Mouse (Mus musculus) heart, embryonic 13.5 days (tissue): Measurements from ENCODE around the gene Sema3a. TPM values are rescaled to one million over a fixed set of nuclear protein-coding genes. Genes with fewer than 3 reads are reported as not detected.

ENCODE experiments used
- ATAC-seq: fragments of 200-750 bp; cut with Nextera tagmentation; 2 replicates; pipeline ENCODE4 v1.8.0; 2017; ENCODE audit warnings: moderate TSS enrichment; ENCODE audit not compliant: insufficient number of reproducible peaks, low FRiP score, low TSS enrichment; ENCODE audit errors: extremely low read depth
- H3K27ac ChIP-seq: fragments of 300-500 bp; sonication (generic); replicated peaks from 2 replicates; pipeline ENCODE4 v1.5.1; 2015; ENCODE audit warnings: moderate library complexity, mild to moderate bottlenecking, inconsistent platforms
- H3K27me3 ChIP-seq: fragments of 300-500 bp; sonication (generic); replicated peaks from 2 replicates; pipeline ENCODE4 v1.6.1; 2015; ENCODE audit warnings: mild to moderate bottlenecking, inconsistent platforms
- H3K36me3 ChIP-seq: fragments of 300-500 bp; sonication (generic); 2 replicates; pipeline ENCODE4 v1.6.1; 2015; ENCODE audit warnings: mild to moderate bottlenecking, inconsistent platforms
- H3K4me1 ChIP-seq: fragments of 300-500 bp; sonication (generic); 2 replicates; pipeline ENCODE4 v1.6.1; 2015; ENCODE audit warnings: inconsistent platforms
- H3K4me2 ChIP-seq: fragments of 300-500 bp; sonication (generic); 2 replicates; pipeline ENCODE4 v1.6.1; 2015; ENCODE audit warnings: inconsistent platforms, mild to moderate bottlenecking, moderate library complexity
- H3K4me3 ChIP-seq: fragments of 300-500 bp; sonication (generic); 2 replicates; pipeline ENCODE4 v1.5.1; 2015; ENCODE audit warnings: moderate library complexity, mild to moderate bottlenecking, inconsistent platforms
- H3K9ac ChIP-seq: fragments of 300-500 bp; sonication (generic); 2 replicates; pipeline ENCODE4 v1.6.1; 2015; ENCODE audit warnings: inconsistent platforms, mild to moderate bottlenecking, moderate library complexity
- H3K9me3 ChIP-seq: fragments of 300-500 bp; sonication (generic); 2 replicates; pipeline ENCODE4 v1.6.1; 2016; ENCODE audit warnings: inconsistent platforms
- WGBS: fragments of 180-500 bp; shearing (Covaris S2); methylation state at CpG from one replicate; pipeline ENCODE4 v1.1.7; 2015; ENCODE audit warnings: mixed read lengths; 5-methylcytosine and 5-hydroxymethylcytosine counted together
- polyA plus RNA-seq: library from polyadenylated mRNA; unstranded; fragments of >200 nt; fragmentation: Nextera tagmentation; extraction: Ambion mirVana; gene quantifications from 2 replicates; pipeline ENCODE4 v1.2.1, GENCODE M21; 2015

Sema3a gene
- polyA plus RNA-seq, 1 experiment from 2014 or later, result 14.5 TPM

DNA sequence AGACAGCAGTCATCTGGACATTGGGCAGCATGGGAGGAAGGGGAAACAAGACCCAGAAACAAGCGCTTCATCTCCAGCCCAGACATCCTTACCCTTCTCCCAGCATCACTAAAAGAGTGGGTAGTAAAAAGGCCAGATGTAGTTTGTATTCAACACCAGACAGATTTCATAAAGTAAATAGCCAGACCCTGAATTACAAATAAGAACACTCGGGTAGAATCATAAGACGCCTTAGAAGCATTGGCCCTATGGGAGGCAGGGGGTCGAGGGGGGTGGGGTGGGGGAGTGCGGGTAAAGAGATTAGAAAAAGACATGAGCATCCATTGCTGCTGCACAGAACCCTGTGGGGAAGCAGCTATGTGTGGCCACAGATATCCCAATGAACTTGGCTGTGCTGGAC, 500.9 kb downstream of the Sema3a start:
- Histone ChIP-seq H3K9me3 (no peaks in the 10 kb centered on the region), H3K27ac (no peak overlapping the region), H3K4me2 (no peak overlapping the region), H3K4me1 (peaks cover 8% of the 10 kb centered on the region; the same call in 1 of the 2 replicates), H3K9ac (no peak overlapping the region; the same call in 1 of the 2 replicates), H3K27me3 (peaks cover 9% of the 10 kb centered on the region; the same call in 1 of the 2 replicates), H3K36me3 (no peaks in the 10 kb centered on the region), H3K4me3 (no peak overlapping the region)
- no peak for ATAC-seq
- 66% methylated on average over 5 of the region's 5 CpGs for WGBS

DNA sequence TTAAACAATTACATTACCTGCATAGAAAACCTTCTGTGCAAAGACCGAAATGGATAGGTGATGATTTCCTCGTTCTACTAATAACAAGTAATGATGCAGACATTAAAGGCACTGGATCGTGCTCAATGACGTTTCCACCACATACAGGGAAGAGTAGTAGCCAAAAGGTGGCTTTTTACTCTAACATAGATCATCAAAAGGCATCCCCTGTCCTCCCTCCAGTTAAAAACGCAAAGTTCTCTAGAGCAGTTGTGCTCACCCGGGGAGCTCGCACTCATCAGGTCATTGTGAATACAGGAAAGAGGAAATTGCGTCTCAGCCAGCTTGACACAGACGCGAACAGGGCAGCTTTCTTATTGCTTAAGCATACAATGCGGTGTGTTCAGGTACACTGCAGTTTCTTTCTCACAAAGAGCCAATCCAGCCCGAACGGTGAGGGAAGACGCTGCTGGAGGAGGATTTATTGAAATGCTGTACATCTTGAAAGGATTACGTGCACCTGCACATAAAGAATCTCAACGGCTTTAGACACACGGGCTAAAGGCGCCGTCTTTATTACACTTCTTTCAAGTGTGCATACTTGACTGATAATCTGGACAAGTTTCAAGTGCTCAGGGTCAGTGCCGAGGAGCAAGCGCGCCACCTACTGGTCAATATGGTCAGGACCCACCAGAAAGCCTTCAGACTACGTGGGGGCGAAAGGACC, 503.5 kb downstream of the Sema3a start:
- Histone ChIP-seq H3K9ac (peak overlapping the region; percentile 69), H3K4me2 (peak overlapping the region; percentile 76), H3K27ac (no peak overlapping the region), H3K4me1 (peaks cover 8% of the 10 kb centered on the region; the same call in 1 of the 2 replicates), H3K27me3 (peaks cover 9% of the 10 kb centered on the region; the same call in 1 of the 2 replicates), H3K4me3 (peak overlapping the region; percentile 56), H3K9me3 (no peaks in the 10 kb centered on the region), H3K36me3 (no peaks in the 10 kb centered on the region)
- no peak for ATAC-seq
- 14% methylated on average over 24 of the region's 24 CpGs for WGBS

DNA sequence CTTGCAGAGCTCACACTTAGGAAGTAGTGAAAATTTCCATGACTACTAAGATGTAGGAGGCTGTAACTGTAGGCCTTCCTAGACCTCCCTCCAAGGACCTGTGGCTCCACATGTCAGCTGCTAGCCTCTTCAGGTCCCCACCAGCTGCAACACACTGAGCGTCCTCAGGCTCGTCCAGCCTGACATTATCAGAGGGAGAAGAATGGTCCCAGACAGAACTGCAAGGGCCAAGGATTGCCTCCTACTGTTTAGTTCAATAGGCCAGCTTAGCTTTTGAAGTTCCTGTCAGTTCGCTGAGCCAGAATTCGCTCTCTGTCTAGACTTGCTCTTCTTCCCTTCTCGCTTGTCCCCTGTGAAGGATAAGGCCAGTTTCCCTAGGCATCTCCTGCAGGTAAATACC, 504.7 kb downstream of the Sema3a start:
- H3K36me3 ChIP-seq, result no peaks in the 10 kb centered on the region
- ATAC-seq, result no peak
- H3K27ac ChIP-seq, result no peak overlapping the region
- H3K4me2 ChIP-seq, result no peak overlapping the region
- H3K9me3 ChIP-seq, result no peaks in the 10 kb centered on the region
- H3K4me1 ChIP-seq, result peaks cover 8% of the 10 kb centered on the region; the same call in 1 of the 2 replicates
- no peak overlapping the region for H3K4me3 ChIP-seq
- H3K27me3 ChIP-seq, result peaks cover 9% of the 10 kb centered on the region; the same call in 1 of the 2 replicates
- no peak overlapping the region; the same call in 1 of the 2 replicates for H3K9ac ChIP-seq
- WGBS, result 34% methylated on average over 5 of the region's 5 CpGs

DNA sequence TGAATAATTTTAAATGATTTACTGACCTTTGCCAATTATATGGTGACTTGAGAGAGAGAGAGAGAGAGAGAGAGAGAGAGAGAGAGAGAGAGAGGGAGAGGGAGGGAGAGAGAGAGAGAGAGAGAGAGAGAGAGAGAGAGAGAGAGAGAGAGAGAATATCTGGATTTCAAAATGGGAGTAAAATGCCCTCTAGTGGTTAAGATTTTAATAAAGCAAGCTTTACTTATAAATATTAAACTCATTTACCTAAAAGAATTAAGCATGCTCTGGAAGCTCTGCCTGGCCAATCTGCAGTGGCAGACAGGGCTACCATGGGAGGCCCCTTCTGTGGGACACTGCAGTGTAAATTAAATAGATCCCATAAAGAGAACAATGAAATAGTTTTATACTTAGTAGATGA, 505.5 kb downstream of the Sema3a start:
- H3K4me3 ChIP-seq, result no peak overlapping the region
- H3K9me3 ChIP-seq, result no peaks in the 10 kb centered on the region
- peaks cover 9% of the 10 kb centered on the region; the same call in 1 of the 2 replicates for H3K27me3 ChIP-seq
- H3K27ac ChIP-seq, result no peak overlapping the region
- H3K9ac ChIP-seq, result no peak overlapping the region
- no peak overlapping the region for H3K4me2 ChIP-seq
- peaks cover 8% of the 10 kb centered on the region; the same call in 1 of the 2 replicates for H3K4me1 ChIP-seq
- ATAC-seq, result no peak
- H3K36me3 ChIP-seq, result no peaks in the 10 kb centered on the region

DNA sequence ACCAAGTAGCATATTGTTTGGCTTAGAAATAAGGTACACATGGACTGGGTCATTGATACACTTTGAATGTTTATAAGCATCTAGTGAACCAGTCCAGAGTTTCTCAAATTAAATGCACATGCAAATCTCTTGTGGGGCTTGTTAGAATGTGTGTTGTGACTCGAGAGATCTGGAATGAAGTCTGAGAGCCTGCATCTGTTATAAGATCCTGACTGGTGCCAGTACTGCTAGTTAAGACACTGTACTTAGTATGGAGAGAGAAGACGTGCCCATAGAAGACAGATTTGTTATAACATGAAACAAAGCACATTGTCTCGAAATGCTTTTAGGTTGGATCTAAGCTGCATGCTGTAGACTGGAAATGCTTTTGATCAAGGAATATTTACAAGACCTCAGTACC, 511.0 kb downstream of the Sema3a start:
- 58% methylated on average over 3 of the region's 3 CpGs for WGBS
- Histone ChIP-seq H3K9me3 (no peaks in the 10 kb centered on the region), H3K27me3 (no peaks in the 10 kb centered on the region), H3K4me2 (no peak overlapping the region), H3K36me3 (no peaks in the 10 kb centered on the region), H3K4me3 (no peak overlapping the region), H3K4me1 (no peaks in the 10 kb centered on the region), H3K9ac (no peak overlapping the region), H3K27ac (no peak overlapping the region)
- ATAC-seq, result no peak
